Mouse (Mus musculus) heart, adult 18-20 months (tissue): ENCODE results near the gene Ilf3. TPM values are rescaled to one million over a fixed set of nuclear protein-coding genes. Genes with fewer than 3 reads are reported as not detected.

Experiments used
- DNase-seq, 2 experiments: peaks; one replicate each; pipeline ENCODE4 v3.0.0; 2021 to 2022; ENCODE audit warnings: mixed read lengths in 1 of 2
- total RNA-seq, 2 experiments: library from RNA; stranded (reverse); gene quantifications; 2 replicates each; pipeline ENCODE4 v1.2.3; 2021

Gene Ilf3
- total RNA-seq, 2 experiments from 2014 or later, result 25.2 to 28.5 TPM

DNA sequence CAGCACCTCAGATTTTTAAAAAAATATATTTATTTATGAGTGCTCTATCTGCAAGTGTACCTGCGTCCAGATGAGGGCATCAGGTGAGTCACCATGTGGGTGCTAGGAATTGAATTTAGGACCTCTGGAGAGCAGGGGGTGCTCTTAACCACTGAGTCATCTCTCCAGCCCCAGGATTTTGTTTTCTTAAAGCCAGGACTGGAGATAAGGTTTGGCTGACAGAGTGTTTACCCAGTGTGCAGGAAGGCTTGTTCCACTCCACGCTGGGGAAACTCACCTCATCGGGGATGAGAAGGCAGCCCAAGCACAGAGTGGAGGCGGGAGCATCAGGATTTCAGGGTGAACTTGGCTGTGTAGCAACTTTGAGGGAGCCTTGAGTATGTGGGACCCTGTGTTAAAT lies 27.3 kb upstream of the Ilf3 start:
- DNase-seq, result no peak

DNA sequence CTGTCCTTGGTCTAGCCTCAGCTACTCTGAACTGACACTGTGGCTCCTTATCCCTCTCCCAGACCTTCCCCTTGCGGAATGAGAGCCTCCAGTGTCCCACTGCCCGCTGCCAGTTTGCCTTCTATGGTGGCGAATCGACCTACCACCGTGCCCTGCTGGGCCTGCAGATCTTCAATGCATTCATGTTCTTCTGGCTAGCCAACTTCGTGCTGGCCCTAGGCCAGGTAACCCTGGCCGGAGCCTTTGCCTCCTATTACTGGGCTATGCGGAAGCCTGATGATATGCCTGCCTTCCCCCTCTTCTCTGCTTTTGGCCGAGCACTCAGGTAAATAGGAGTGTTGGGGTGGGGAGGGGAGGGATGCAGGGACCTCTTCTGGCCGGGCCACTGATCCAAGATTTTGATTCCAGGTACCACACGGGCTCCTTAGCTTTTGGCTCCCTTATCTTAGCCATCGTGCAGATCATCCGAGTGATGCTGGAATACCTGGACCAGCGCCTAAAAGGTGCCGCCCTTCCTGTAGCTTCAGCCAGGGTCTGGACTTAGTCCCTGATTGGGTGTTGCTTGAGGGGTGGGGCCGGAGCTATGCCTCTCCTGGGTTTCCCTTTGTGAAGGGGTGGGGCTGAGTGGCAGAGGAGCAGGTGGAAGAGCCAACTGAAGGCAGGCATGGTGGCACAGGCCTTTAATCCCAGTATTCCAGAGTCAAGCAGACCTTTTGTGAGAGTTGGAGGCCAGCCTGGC lies 20.9 kb upstream of the Ilf3 start:
- DNase-seq, result no peak

- no peak for DNase-seq
Observed at GRCm38 (mm10) chr9:21348152-21348551, 19.5 kb upstream of the Ilf3 start.

GRCm38 (mm10) chr9:21351178-21351577 lies 16.5 kb upstream of the Ilf3 start:
- DNase-seq, result no peak

- no peak for DNase-seq
Observed at GRCm38 (mm10) chr9:21351702-21352377, 15.8 kb upstream of the Ilf3 start.

- peak in 1 of 2 experiments; percentile 64 for DNase-seq
Observed at GRCm38 (mm10) chr9:21352463-21353372, 15.0 kb upstream of the Ilf3 start.

- no peak for DNase-seq
Observed at GRCm38 (mm10) chr9:21353373-21353686, 14.3 kb upstream of the Ilf3 start.

GRCm38 (mm10) chr9:21354796-21355195 lies 12.9 kb upstream of the Ilf3 start:
- no peak for DNase-seq

- peak; percentile 73 to 87 for DNase-seq
Observed at GRCm38 (mm10) chr9:21356981-21357718, 10.5 kb upstream of the Ilf3 start.

- DNase-seq, result peak; percentile 62 to 84
Observed at GRCm38 (mm10) chr9:21366541-21367220, 990 bp upstream of the Ilf3 start.

GRCm38 (mm10) chr9:21368131-21368584 lies 487 bp downstream of the Ilf3 start:
- DNase-seq, result peak; percentile 70 to 80

DNA sequence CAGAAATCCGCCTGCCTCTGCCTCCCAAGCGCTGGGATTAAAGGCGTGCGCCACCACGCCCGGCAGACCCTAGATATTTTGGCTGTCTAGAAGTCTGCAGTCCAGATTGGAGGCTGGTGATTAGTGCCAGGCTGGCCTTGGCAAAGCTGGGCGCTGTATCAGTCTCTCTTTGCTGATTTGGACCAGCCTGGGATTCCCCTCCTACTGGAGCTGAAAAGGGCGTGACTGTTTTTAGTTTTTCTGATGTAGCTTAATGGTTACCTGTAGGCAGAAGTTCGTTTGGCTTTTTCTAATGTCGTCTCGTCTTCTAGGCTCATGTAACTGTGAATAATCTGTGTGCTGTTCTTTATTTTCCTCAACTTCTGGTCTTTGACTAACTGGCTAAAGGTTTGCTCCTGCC lies 1.4 kb downstream of the Ilf3 start:
- no peak for DNase-seq

- DNase-seq, result no peak
Observed at GRCm38 (mm10) chr9:21370876-21371275, 3.2 kb downstream of the Ilf3 start.

DNA sequence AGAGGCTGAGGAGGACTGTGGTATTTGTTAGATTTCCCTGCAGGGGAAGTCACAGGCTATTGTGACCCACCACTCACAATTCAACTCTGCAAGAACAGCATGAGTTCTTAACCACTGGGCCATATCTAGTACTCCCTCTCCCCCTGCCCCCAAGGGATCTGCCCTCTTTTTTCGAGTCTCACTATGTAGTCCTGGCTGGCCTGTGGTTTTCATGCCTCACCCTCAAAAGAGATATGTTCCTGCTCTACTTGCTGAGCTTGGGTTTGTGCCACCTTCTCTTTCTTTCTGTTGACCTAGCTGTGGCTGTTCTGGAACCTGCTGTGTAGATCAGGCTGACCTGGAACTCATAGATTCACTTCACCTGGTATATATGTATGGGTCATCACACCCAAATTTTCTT lies 4.8 kb downstream of the Ilf3 start:
- DNase-seq, result no peak

- DNase-seq, result no peak
Observed at GRCm38 (mm10) chr9:21379195-21379594, 11.5 kb downstream of the Ilf3 start.

GRCm38 (mm10) chr9:21380868-21381267 lies 13.2 kb downstream of the Ilf3 start:
- DNase-seq, result no peak

DNA sequence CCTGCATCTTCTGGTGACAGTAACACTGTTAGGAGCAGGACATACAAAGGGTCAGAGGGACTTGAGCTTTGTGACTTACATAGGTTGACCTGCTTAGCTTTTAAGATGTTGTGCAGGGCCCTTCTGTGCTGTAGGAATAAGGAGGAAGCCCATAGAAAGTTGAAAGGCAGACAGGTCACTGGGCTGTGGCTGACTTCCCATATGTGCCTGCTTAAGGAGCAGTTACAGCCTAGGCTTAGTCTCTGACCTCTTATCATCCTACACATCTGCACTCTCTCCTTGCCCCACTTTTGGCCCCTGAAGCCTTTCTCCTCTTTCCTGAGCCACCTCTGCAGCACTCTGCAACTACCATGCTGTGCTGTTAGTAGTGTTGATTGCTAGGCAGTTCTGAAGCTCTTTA lies 16.3 kb downstream of the Ilf3 start:
- no peak for DNase-seq

DNA sequence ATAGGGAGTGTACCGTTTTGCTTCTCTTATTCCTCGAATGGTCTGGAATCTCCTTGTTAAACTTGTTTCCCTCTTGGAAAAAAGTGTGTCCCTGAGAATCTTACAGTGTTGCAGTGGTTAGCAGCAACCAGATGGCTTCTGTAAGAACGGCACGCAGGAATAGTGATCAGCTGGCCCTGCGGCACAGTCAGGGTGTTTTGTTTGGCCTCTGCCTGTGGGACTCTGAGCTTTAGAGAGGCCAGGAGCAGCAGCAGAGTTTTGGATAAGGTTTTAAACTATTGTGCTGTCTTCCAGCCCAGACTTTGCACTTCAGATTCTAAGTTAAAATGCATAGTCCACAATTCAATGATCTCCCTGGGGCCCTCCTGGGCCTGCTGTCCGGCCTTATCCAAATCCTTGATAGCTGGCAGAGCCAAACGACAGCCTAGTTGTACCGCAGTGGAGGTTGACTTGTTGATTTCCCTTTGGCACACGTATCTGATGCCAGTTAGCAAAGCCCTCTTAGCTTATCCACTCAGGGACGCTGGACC lies 25.0 kb downstream of the Ilf3 start:
- peak; percentile 38 to 56 for DNase-seq

- DNase-seq, result no peak
Observed at GRCm38 (mm10) chr9:21395692-21396091, 28.0 kb downstream of the Ilf3 start.

GRCm38 (mm10) chr9:21397170-21397569 lies 29.5 kb downstream of the Ilf3 start:
- no peak for DNase-seq

DNA sequence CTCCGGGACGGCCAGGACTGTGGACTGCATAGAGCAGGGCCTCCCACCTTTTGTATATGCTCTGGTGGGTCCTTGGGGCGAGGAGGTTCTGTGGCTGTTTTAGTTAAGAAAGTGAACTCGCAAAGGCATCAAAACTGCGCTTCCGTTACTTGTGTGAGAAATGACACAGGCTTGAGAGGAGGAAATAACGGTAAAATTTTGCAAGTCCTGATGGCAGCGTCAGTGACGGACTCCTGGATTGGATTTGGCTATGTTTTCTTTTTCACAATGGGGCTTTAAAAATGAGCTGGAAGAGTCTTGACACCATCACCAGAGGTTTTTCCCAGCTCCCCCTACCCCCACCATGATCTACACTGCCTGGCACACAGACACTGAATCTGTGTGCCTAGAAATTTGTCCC lies 33.4 kb downstream of the Ilf3 start:
- DNase-seq, result no peak
